Mouse (Mus musculus) megakaryocyte-erythroid progenitor cell, adult 5-6 weeks (primary cell): ENCODE measurements around the gene Hnrnpdl. TPM values are rescaled to one million over a fixed set of nuclear protein-coding genes. Genes with fewer than 3 reads are reported as not detected.
A peak's percentile ranks its signal among the peaks of the same experiment; 100 is the strongest.

Source experiments
- ATAC-seq: replicated peaks from 2 replicates; pipeline ENCODE4 v1.8.0; 2016; ENCODE audit warnings: mild to moderate bottlenecking, inconsistent platforms; ENCODE audit not compliant: severe bottlenecking, poor library complexity, low FRiP score, low TSS enrichment
- total RNA-seq, 2 experiments: library from RNA; stranded (forward) in 1 of 2; stranded (reverse) in 1 of 2; fragments of 200-1000, 215-1000 nt in 1 of 2; fragments of >200 nt in 1 of 2; fragmentation: Nextera tagmentation in 1 of 2; gene quantifications; 2 replicates each; pipeline ENCODE4 v1.2.3; 2014 to 2017

The Hnrnpdl gene
- total RNA-seq, 2 experiments from 2014 or later: 360 to 553 TPM

DNA sequence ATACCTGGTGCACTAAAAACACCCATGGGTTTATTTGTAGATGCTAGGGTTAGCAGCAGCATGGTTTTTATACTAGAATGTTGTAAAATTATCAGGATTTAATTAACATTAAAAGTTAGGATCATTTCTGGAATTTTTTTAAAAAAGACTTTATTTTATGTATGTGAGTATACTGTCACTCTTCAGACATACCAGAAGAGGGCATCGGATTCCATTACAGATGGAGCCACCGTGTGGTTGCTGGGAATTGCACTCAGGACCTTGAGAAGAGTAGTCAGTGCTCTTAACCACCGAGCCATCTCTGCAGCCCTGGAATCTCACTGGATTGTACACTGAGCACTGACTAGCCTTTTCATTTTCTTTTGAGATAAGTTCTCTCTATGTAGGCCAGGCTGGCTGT lies 10.4 kb upstream of the Hnrnpdl start:
- ATAC-seq: no peak

DNA sequence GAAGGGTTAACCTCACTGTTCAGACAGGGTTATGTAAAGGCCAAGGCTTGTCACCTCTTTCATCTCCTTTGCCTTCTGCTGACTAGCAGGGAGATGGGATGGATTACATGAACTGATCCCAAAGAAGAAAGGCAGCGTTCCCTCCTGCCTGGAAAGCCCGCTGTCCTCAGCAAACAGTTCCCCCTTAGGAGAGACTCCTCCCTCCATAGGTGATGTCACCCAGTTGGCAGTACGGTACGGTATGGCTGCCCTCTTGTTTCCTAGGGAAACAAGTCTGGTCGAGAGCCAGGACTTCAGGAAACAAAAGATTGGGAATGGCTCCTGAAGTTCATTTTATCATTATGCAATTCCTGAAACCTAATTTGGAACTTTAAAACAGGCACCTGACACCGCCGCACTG lies 8.4 kb upstream of the Hnrnpdl start:
- ATAC-seq: no peak

DNA sequence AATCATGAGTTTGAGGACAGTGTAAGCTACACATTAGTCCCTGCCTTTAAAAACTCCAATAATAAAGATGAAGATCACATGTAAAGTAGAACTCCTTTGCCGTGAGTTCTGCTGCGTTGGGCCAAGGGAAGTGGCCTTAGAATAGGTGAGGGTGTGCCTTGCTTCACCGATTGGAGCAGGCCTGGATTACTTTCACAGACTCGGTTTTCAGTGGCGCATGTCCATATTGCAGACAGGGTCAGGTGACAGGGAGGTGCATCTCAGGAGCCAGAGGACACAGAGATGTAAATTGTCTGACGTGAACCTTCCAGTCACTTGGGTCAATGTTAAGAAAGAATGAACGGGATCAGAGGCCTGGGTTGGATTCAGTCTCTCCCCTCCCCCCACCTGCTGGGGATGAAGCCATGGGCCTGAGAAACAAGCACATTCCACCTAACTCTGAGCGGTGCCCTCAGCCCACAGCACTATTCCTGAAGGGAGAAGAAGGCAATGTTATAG lies 7.7 kb upstream of the Hnrnpdl start:
- no peak for ATAC-seq

DNA sequence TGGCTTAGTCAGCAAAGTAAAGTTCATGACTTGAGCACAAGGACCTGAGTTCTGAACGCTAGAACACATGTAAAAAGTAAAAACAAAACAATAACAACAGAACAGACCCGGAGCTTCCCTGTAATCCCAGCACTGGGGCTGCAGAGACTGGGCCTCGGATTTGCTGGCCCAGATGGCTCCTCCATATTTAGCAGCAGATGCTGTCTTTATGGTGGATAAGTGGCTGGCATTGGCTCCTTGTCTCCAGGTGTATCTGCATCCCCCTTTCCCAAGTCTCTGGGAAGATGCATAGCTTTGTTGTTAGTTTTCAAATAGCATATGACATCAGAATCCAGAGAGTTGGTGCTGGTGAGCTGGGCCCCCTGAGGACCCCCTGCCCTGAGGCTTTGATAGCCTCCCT lies 6.6 kb upstream of the Hnrnpdl start:
- ATAC-seq: no peak

DNA sequence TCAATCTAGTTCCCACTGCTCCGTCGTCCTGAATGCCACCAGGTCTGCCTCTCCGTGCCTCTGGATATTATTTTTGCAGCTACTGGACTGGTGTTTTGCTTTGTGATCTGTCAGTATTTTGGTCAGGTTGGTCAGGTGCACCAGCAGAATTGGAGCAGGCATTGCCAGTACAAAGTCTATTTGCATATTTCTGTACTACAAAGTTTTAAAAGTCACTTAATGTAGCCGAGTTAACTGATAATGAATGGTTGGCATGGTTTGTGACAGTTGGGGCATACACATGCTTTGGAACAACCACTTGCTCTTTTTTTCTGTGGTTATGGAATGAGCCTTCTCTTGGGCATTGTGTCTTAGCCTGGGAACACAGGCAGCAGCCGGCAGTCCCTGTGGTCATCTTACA lies 5.2 kb upstream of the Hnrnpdl start:
- ATAC-seq: no peak

DNA sequence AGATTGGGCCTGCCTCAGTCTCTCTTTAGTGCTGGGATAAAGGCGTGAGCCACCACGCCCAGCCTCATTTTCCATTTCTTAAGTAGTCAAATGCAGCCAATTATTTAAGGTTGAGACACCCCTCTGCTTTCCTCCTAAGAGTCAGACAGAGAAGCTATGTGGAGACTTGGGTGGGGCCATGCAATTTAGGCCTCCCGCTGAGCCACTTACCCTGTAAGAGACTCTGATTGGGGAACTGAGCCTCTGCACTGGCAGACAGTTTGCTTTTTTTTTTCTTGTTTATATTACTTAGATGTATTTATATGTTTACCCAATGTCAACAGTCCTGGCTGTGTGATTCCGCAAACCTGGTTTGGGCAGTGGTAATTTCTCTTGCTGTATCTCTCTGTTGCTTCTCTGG lies 4.6 kb upstream of the Hnrnpdl start:
- ATAC-seq: no peak

DNA sequence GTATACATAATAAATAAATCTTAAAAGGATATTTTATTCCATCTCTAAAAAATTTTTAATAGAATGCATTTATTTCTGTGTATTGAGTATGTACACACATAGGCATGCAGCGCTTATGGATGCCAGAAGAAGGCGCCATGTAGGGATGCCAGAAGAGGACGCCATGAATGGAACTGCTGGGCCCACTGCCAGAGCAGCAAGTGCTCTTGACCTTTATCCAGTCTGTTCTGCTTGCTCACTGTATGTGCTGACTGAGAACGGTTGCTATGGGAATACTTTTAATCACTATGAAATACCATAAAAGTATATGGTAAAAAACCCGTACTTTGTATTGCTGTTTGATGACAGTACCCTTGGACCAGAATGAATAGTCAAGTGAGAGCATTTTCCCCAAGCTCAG lies 3.9 kb upstream of the Hnrnpdl start:
- no peak for ATAC-seq

GRCm38 (mm10) chr5:100042467-100042866 lies 3.0 kb upstream of the Hnrnpdl start:
- no peak for ATAC-seq

DNA sequence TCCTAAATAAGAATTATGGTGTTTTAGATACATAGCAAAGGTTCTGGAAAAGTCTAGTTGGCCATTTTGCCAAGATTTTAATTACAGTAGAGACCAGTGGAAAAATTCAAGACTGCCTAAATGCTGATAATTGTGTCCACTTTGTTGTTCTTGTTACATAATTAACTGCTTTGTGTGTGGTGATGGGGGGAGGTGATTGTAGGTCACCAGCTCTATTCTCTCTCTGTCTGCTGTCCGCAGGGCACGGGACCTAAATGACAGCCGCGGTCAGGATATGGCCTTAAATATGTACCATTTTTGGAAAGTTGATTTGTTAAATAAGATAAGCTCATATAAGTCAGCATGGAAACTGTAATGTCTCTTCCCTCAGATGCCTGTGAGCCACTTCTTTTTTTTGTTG lies 1.8 kb upstream of the Hnrnpdl start:
- ATAC-seq: no peak

DNA sequence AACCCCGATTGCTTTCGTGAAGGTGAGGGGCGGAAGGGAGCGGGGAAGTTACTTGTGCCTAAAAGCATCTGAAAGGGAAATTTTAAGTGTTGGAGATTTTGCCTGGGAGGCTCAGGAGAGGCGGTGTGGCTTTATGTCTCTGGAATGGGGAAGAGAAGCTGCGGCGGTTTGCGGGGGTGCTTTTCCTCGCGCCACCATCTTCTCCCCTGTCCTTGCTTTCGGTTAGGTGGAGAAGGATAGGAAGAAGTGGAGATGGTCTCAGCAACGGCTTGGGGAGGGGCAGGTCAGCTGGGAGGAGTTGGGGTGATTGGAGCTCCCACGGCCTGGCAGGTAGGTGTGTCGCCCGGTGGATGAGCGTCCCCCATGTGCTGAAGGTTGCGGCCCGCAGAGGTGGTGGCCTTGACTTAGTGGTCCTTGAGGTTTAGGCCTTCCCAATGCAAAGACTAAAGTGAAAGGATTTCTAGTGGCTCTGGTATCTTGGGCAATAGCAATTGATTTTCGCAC lies 869 bp upstream of the Hnrnpdl start:
- ATAC-seq: peak; percentile 3

- peak; percentile 55 for ATAC-seq
Observed at GRCm38 (mm10) chr5:100038714-100039601, 506 bp downstream of the Hnrnpdl start.

GRCm38 (mm10) chr5:100037965-100038713 lies 1.3 kb downstream of the Hnrnpdl start:
- ATAC-seq: peak; percentile 9; the same call in 1 of the 2 replicates

DNA sequence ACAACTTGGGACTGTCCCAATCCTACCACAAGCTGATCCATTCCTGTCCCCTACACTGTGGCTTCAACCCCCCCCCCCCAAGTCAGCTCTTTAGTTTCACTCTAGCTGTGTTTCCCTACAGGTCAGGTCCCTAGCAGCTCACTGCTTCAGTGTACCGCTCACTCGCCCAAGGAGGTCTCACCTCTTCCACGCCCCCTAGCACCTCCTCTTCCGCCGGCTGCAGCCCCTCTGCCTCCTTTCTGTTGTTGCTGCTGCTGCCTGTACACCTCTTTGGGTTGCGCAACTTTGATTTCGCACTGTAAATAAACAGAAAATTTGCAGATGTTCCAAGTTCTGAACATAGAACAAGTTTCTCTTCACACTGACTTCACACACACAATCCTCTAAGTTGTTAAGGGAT lies 2.8 kb downstream of the Hnrnpdl start:
- ATAC-seq: no peak

GRCm38 (mm10) chr5:100035950-100036349 lies 3.5 kb downstream of the Hnrnpdl start:
- no peak for ATAC-seq

DNA sequence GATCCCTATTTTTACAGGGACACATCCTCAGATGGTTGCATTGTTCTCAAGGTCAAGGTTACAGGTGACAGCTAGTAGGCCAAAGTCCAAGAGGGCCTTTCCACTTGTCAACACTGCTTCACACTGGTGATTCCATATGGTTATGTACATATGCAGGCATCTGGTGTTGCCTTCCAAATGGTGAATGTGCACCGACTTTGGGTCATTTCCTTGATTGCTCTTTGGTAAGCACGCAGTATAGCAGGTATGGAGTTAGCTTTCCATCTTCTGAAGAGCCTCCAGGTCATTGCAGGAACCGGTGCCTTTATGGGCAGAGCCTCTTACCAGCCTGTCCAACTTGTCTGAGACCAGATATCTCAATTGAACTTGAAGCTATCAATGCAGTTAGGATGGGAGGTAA lies 6.8 kb downstream of the Hnrnpdl start:
- ATAC-seq: no peak

DNA sequence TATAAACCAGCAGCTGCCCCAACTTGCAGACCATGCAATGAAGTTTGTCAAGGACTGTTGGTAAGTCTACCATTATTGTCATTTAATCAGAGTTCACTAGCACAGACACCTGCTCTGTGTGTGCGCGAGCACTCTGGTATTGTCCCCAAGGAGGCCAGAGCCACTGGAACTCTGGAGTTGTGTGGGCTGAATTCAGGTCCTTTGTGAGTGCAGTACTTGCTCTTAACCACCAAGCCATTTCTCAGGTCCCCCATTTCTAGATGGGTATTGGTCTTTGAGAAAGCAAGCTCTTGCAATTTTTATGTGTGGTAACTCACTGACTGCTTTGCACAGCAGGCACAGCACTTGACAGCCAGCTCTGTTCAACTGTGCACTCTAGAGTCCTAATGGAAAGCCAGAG lies 7.4 kb downstream of the Hnrnpdl start:
- ATAC-seq: peak; percentile 56

- 0 out of 2 replicates have a peak, but pooled peaks have one; percentile 8 for ATAC-seq
Observed at GRCm38 (mm10) chr5:100030069-100030468, 9.4 kb downstream of the Hnrnpdl start.

GRCm38 (mm10) chr5:100024868-100025267 lies 14.6 kb downstream of the Hnrnpdl start:
- ATAC-seq: no peak

DNA sequence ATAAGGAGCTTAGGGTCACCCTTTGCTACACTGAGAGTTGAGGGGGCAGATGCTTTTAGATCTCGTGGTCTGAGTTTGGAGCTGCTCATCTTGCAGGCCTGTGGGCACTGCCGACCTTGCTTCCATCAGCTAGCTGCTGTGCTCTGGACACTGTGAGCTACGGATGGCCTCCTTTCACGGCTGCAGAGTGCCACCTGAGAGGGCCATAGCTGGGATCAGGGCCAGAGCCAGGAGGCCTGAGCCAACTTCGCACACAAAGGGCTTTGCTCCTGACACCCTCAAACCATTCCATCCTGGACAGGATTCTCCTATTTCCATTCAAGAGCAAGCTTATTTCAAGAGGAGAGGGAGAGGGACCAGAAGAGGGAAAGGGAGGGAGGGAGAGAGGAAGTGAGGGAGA lies 15.1 kb downstream of the Hnrnpdl start:
- ATAC-seq: no peak

DNA sequence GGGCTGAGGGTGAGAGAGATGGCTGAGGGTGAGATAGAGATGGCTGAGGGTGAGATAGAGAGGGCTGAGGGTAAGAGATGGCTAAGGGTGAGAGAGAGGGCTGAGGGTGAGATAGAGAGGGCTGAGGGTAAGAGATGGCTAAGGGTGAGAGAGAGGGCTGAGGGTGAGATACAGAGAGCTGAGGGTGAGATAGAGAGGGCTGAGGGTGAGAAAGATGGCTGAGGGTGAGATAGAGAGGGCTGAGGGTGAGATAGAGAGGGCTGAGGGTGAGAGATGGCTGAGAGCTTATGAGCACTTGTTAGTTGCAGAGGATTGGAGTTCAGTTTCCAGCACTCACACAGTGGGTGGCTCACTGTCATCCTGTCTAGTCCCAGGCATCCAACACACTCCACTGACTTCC lies 19.4 kb downstream of the Hnrnpdl start:
- peak; percentile 60 for ATAC-seq
